Mouse (Mus musculus) hindlimb bud, embryonic 11.5 days (tissue): ENCODE data around the gene Galp.

Experiments
- DNase-seq: peaks from one replicate; pipeline ENCODE4 v3.0.0-alpha.2; 2012; ENCODE audit warnings: low read depth, low spot score; ENCODE audit errors: extremely low spot score

Gene Galp

GRCm38 (mm10) chr7:6196790-6197189 lies at the start of gene Galp:
Gene Galp (plus strand): TSS chr7:6197090.
- no peak for DNase-seq

DNA sequence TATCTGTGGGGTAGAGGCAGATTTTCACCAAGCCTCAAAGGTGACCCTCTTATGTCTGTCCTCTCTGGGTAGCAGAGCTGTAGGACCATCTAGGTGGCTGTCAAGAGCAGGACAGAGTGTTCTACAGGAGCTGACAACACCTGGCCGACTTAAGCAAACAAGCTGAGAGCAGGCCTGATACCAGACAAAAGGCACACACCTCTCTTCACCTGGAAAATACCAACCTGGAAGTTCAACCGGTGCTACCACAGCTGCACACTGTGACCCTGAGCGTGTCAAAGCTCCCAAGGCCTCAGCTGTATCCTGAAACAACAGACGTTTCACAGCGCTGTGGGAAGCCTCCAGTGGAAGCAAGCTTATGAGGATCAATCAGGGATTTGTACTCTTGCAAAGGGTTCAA lies 49.2 kb upstream of the Galp start:
- no peak for DNase-seq

GRCm38 (mm10) chr7:6151266-6151665 lies 45.6 kb upstream of the Galp start:
- DNase-seq, result no peak

GRCm38 (mm10) chr7:6152036-6152435 lies 44.9 kb upstream of the Galp start:
- no peak for DNase-seq

GRCm38 (mm10) chr7:6153131-6153530 lies 43.8 kb upstream of the Galp start:
- DNase-seq, result no peak

- no peak for DNase-seq
Measured at GRCm38 (mm10) chr7:6154164-6154563, 42.7 kb upstream of the Galp start.

DNA sequence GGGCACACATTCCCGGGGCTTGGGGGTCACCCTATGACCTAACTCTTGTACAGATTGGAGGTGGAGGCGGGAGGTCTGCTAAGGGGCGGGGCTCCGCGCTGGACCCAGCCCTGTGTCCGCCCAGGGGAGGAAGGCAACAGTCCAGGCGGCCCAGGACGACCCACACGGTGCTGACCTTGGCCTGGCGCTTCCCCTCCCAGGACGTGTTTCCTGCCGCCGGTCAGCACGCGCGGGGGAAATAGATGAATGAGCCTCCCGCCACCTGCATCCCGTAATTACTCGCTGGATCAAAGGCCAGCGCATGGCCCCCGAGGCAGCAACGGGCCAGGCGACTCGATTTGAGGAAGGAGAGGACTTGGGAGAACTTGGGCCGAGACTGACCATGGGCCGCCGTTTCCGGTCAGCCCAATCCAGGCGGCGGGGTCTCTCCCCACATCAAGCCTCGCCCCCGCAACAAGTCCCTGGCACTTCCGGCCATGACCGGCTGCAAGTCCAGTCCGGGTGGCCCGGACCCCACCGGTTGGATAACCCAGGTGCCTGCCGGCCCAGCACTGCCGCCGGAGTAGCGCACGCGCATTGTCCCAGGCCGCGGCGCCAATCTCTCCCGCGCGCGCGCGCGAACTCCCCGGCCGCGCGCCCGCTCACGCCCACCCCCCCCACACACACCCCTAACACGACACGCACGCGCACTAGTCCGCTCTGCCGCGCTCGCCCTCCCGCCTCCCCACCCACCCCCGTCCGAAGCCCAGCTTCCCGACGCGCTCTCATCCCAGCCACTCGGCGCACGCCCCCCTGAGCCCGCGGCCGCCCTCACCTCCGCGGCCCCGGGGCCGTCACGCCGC lies 41.6 kb upstream of the Galp start:
- DNase-seq, result no peak

GRCm38 (mm10) chr7:6155901-6156411 lies 40.9 kb upstream of the Galp start, which contains the start of gene Zfp787:
Gene Zfp787 (minus strand): TSS chr7:6155997.
- peak; percentile 69 for DNase-seq

- no peak for DNase-seq
Measured at GRCm38 (mm10) chr7:6156901-6157472, 39.9 kb upstream of the Galp start.

- DNase-seq, result no peak
Measured at GRCm38 (mm10) chr7:6157479-6157878, 39.4 kb upstream of the Galp start.

DNA sequence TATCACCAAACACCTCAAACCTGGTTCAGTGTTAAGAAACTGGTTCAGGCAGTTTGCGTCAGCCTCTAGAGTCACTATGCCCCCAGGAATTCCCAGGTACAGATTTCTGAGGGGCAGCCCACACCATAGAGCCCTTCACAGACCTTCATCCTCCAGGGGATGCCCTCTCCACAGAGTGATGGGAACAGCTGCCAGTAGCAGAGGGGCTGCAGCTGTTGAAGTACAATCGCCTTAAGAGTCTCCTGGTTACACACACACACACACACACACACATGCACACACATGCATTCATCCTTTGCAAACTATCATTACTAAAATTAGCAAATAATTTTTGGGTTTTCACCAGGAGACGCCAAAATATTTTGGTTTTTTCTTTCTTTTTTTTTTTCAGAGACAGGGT lies 37.3 kb upstream of the Galp start:
- DNase-seq, result no peak

- no peak for DNase-seq
Measured at GRCm38 (mm10) chr7:6161541-6161940, 35.3 kb upstream of the Galp start.

- no peak for DNase-seq
Measured at GRCm38 (mm10) chr7:6162172-6162571, 34.7 kb upstream of the Galp start.

- no peak for DNase-seq
Measured at GRCm38 (mm10) chr7:6164671-6165070, 32.2 kb upstream of the Galp start.

DNA sequence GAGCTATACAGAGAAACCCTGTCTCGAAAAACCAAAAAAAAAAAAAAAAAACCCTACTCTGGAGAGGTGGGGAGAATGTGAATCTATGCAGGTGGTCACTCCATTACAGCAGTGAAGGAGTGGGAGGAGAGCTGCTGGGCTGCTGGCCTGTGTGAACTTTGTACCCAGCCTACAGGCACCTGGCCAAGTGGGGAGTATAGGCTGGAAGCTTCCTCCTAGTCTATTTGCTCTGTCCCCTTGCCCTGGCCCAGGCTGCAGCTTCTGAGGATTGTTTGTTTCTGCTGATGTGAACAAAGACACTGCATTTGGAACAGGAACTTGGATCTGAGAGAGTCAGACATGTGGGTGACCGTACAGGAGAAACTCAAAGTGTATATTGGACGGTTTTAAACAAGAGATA lies 27.5 kb upstream of the Galp start:
- no peak for DNase-seq

DNA sequence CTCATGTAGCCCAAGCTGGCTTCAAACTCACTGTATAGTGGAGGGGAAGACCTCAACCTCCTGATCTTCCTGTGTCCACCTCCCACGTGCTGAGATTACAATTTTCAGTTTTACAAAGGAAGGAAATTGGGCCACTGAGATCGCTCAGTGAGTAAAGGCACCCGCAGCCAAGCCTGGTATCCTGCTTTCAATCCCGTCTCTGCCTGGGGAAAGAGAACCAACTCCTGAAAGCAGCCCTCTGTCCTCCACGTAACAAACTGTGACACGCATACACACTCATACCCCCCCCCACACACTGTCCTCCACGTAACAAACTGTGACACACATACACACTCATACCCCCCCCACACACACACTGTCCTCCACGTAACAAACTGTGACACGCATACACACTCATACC lies 26.5 kb upstream of the Galp start:
- no peak for DNase-seq

- DNase-seq, result no peak
Measured at GRCm38 (mm10) chr7:6170871-6171270, 26.0 kb upstream of the Galp start.

DNA sequence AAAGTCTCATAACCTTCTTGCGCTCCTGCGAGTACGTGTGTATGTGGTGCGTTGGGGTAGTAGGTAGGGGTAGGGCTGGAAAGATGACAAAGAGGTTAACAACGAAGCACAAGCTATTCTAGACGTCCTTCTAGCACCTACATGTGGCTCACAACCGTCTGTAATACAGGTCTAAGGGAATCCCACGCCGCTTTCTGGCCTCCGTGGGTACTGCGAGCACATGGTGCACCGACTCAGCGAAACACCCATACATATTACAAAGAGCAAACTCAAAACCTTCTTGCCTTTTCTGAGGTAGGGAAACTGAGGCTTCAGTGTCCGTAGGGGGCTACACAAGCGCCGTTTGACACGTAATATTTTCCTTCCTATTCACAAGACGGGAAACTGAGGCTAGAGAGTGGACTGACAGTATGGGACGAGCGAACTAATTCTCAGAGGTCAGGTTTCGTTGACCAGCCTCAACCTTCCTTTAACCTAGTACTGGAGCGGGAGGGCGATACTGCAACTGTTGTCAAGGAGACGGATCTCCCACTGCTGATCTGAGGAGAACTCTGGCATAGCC lies 25.4 kb upstream of the Galp start:
- DNase-seq, result no peak

DNA sequence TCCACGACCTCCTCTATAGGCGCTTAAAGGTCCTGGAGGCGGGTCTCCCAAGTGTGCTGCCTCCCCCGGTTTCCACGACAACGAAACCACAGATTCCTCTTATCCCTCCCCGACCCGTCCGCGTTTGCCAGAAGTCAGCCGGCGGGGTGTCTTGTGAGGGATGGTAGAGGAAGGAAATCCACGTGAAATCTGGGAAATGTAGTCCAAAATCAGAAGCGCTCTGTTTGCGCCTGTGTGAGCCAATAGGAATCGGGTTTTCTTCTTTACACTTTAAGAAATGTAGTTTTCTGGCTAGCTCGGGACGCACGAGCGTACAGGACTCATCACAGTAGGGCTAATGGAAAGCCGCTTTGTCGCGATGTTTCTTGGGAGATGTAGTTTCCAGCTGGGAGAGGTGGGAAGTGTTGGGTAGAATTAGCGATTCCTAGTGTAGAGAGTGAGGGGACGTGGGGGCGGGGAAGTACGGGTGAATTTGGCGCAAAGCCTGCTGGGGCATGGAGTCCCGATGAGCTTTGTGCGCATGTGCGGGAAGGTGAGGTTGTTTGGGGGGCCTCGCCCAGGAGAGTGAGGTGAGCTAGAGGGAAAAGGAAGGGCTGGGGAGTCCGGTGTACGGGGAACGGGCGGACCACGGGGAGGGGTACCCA lies 24.8 kb upstream of the Galp start, which contains the start of gene Zfp444:
Gene Zfp444 (plus strand): TSS at position 221 of the 644 bp plus-strand sequence.
- DNase-seq, result peak; percentile 97

DNA sequence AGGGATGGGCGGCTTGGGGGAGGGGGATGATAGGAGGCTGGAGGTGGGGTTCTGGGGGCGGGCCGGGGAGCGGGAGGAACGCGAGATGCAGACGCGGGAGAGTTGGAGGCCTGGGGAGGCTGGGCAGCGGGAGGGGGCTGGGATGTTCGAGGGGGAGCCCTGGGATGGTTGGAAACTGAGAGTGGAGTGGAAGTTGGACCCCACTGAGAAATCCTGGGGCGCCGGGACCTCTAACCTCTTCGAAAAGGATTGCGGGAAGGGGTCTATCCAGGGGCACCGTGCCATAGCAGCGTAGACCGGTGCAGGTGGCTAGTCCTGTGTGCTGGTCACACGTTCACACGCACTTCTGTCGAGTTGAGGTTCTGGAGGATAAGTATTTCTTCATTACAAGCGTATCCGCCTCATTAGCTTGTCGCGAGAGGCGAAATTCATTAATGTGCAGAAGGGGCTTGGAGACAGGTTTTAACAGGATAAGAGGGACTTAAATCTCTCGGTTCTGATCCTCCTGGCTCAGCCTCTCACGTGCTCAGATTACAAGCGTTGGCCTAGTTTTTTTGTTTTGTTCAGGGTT lies 24.1 kb upstream of the Galp start:
- DNase-seq, result no peak

- DNase-seq, result no peak
Measured at GRCm38 (mm10) chr7:6173872-6174271, 23.0 kb upstream of the Galp start.
